Mouse (Mus musculus): ENCODE data around the gene Zan. TPM values are rescaled to one million over a fixed set of nuclear protein-coding genes. Genes with fewer than 3 reads are reported as not detected.

Gene Zan
- total RNA-seq, 2 experiments from 2014 or later, result 0.02 TPM

- intact Hi-C loops (cut with DNase I), result loop anchor here (5.0 kb wide), 1 partner anchor 210 kb away; the partner anchor contains the start of gene Ufsp1
- DNase-seq, result peak; percentile 83 to 87
These were observed 25.8 kb upstream of the Zan start for GRCm38 (mm10) chr5:137502667-137503110.

DNA sequence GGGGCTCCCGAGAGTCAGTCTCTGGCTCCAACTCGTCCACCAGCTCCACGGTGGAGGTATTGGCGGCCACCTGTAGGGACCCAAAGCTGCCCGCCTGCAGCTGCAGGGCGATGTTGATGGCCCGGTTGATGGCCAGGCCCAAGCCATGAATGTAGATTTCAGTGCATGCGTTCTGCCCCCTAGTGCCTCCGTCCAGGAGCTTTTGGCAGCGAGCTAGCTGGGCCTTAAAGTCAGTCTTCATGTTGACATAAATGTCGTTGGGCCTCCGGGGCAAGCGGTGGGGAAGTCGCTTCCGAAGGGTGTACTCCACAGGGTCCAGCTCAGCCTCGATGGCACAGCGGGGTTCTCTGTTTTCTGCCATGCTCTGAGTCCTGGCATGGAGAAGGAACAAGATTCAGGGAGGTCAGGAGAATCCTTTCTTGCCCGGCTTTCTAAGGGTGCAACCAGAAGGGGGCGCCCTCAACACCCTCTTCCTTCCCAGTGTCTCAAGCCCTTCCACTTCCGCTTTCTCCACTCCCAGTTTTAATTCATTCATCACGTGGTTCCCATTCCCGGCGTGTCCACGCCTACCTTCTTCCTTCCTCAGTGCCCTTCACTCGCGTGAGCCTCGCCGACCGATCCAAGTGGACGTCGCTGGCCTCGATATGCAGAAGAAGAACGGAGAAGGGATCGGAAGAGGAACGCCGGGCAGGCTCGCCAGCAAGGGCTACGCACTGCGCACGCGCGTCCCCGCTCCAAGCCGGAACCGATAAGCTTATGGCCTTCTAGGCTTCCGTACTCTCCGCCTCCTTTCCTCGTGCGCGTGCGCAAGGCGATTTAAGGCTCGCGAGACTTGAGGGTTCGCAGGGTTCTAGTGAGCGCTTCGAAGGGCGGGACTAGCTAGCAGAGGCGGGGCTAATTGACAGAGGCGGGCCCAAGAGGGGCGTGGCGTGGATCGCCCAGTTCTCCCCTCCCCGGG lies 25.1 kb upstream of the Zan start, which contains the start of gene Pop7:
Gene Pop7, minus strand, starts transcription at position 810 of the 958 bp plus-strand sequence.
- peak; percentile 100 for DNase-seq
- intact Hi-C loops (cut with DNase I), result loop anchor here (2.0 to 5.0 kb wide), 2 partner anchors 19 to 210 kb away; partner anchors contain the start of gene Ufsp1

GRCm38 (mm10) chr5:137500186-137500585 lies 23.3 kb upstream of the Zan start:
- intact Hi-C loops (cut with DNase I), result loop anchor here (2.0 to 5.0 kb wide), 2 partner anchors 17 to 208 kb away; partner anchors contain the start of gene Ufsp1
- DNase-seq, result no peak

GRCm38 (mm10) chr5:137493831-137494230 lies 17.0 kb upstream of the Zan start:
- DNase-seq, result peak; percentile 54
- intact Hi-C loops (cut with DNase I), result no loop called here

DNA sequence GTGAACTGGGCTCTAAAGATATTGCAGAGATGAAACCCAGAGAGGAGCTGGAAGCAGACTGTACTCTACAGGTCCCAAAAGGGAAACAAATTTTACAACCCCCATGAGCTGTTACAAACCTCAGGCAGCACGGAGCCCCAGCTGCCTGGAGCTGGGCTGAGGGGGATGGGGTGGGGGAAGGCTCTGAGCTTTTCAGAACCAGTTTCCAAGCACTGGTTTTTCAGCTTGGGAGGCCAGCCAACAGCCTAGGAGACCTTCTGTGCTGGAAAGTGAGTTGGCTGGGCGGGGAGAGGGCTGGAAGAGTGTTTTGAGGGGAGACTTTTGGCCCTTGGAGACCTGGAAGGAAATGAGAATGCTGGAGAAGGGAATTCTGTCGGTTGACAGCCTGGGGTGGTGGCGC lies 14.7 kb upstream of the Zan start:
- intact Hi-C loops (cut with DNase I), result no loop called here
- peak; percentile 70 to 72 for DNase-seq

GRCm38 (mm10) chr5:137487616-137488015 lies 10.8 kb upstream of the Zan start:
- intact Hi-C loops (cut with DNase I), result loop anchor here (10.0 kb wide), 1 partner anchor 353 kb away; no protein-coding TSS in a partner anchor
- no peak for DNase-seq

- intact Hi-C loops (cut with DNase I), result loop anchor here (10.0 kb wide), 1 partner anchor 351 kb away; no protein-coding TSS in a partner anchor
- no peak for DNase-seq
These were observed 8.9 kb upstream of the Zan start for GRCm38 (mm10) chr5:137485851-137486155.

DNA sequence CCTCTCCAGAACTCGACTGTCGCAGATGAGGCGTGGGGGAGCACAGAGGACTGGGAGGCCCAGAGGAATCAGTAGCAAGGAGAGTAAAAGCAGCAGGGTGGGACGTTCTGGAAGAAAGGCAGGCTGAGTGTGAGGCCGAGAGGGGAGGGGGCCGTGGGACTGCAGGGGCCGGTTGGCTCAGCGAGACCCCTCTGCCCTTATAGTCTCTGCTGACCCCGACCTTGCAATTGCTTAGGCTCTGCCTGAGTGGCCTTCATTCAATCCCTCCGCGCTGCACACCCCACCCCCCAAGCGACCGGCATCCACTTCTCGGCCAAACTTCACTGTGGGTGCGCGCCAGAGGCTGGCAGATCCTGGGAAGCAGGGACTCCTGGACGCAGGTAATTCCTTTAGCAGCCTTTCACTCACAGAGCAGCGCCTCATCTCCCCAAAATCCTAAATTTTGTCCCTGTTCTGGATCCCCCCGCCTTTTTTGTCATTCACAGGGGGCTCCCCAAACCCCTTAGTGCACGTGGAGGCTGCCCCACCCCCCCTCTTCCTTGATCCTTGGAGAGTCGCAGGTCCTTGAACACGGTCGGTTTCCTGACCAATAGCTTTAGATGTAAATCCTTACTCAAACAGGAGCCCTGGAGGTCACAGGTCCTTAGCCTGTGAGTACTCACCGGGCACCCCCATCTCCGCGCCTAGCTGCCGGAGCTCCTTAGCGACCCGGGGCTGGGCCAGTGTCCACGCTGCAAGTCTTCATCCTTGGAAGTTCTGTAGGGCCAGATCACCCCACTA lies 8.4 kb upstream of the Zan start:
- no peak for DNase-seq
- intact Hi-C loops (cut with DNase I), result loop anchor here (10.0 kb wide), 1 partner anchor 350 kb away; no protein-coding TSS in a partner anchor

GRCm38 (mm10) chr5:137481897-137482296 lies 5.0 kb upstream of the Zan start:
- intact Hi-C loops (cut with DNase I), result loop anchor here (2.0 to 10.0 kb wide), 3 partner anchors 19 to 347 kb away; partner anchors contain the start of gene Slc12a9
- peak in 1 of 2 experiments; percentile 20 for DNase-seq

DNA sequence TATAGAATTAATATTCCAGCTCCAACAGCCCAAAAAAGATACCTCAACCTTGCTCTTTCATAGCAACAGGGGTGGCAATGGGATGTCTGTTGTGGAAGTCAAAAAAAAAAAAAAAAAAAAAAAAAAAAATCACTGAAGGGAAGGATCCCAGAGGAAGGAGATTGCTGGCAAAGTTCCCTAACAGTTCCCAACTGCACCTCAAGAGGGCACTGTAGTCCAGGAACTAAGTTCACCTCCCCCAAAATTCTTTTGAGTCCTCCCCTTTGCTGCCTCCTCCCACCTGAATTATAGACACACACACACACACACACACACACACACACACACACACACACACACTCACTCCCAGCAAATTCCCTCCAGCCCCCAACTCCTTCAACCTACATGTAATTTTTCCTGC lies 4.3 kb upstream of the Zan start:
- intact Hi-C loops (cut with DNase I), result loop anchor here (5.0 to 10.0 kb wide), 2 partner anchors 149 to 346 kb away; partner anchors contain the start of gene Slc12a9

DNA sequence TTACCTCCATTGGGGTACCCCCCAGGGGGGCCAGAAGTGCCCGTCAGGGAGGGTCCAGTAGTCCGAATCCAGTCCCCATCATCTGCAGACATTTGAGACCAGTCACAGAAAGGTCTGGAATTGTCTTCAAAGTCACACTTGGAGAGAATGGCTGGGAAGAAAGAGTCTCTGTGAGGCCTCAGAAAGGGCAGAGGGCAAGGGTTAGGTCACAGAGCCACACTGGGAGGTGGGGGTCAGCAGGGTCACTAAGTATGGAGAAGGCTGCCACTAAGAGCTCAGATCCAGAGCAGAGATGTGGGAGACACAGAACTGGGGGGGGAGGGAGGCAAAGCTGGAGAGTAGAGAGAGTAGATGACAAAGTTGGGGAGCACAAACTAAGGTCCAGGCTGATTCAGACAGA lies 2.5 kb downstream of the Zan start:
- intact Hi-C loops (cut with DNase I), result no loop called here
- DNase-seq, result no peak

More for the DNA sequence above, 4.3 kb upstream of the Zan start:
- peak; percentile 82 to 91 for DNase-seq

GRCm38 (mm10) chr5:137472252-137472904 lies 4.5 kb downstream of the Zan start:
- DNase-seq, result no peak
- intact Hi-C loops (cut with DNase I), result no loop called here

- no peak for DNase-seq
- intact Hi-C loops (cut with DNase I), result no loop called here
These were observed 9.9 kb downstream of the Zan start for GRCm38 (mm10) chr5:137466946-137467345.

DNA sequence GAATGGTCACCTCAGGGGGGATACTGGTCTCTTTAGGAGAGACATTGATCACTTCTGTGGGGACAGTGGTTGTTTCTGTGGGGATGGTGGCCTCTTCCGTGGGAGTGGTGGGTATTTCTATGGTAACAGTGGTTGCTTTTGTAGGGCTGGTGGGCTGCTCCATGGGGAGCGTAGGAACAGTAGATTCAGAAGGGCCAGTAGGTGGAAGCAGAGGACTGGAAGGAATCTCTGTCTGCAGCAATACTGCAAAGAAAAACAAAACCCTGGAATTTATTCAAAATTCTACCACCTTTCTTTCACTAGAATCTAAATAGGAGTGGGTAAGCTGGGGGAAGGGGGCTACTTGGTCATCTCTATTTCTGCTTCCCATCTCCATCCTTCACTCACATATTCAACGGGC lies 11.8 kb downstream of the Zan start:
- intact Hi-C loops (cut with DNase I), result no loop called here
- DNase-seq, result no peak

GRCm38 (mm10) chr5:137455866-137456591 lies 20.8 kb downstream of the Zan start:
- intact Hi-C loops (cut with DNase I), result no loop called here
- no peak for DNase-seq

DNA sequence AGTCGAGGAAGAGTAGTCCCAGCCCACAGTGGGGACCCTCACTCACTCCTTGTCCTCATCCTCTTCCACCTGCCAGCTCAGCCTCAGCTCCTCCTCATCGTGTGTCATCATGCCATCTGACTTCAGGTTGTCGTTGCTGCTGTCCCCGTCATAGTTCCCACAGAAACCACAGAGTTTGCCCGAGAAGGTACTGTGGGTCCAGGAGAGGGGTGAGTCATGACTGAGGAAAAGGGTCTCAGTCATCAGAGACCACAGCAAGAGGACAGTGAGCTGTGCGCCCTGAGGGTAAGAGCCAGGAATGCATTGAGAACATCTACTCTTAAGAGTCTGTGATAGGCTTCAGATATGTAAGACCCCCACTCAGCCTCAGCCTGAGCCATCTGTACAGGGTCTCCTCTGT lies 21.7 kb downstream of the Zan start:
- DNase-seq, result no peak
- intact Hi-C loops (cut with DNase I), result no loop called here

DNA sequence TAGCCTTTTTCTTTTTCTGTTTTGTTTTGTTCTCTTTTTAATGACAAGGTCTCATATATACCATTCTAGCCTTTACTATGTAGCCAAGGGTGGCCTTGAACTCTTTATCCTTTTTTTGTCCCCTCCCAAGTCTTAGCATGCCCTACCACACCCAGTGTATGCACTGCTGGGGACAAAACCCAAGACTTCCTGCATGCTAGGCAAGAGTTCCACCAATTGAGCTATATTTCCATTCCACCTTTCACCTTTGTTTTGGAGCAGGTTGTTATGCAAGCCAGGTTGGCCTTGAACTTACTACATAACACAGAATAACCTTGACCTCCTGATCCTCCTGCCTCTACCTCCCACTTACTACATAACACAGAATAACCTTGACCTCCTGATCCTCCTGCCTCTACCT lies 31.3 kb downstream of the Zan start:
- DNase-seq, result no peak
- intact Hi-C loops (cut with DNase I), result no loop called here

- no peak for DNase-seq
- intact Hi-C loops (cut with DNase I), result no loop called here
These were observed 36.5 kb downstream of the Zan start for GRCm38 (mm10) chr5:137440216-137440855.

GRCm38 (mm10) chr5:137433889-137434288 lies 43.0 kb downstream of the Zan start:
- intact Hi-C loops (cut with DNase I), result no loop called here
- DNase-seq, result no peak

Measured in heart, postnatal 14 days (tissue).